Mouse (Mus musculus) thymus, adult 18-20 months (tissue): ENCODE measurements around the gene Mapkapk3.

Experiments
- DNase-seq, 2 experiments: peaks; one replicate each; pipeline ENCODE4 v3.0.0; 2022; ENCODE audit warnings: mixed read lengths in 2 of 2

The Mapkapk3 gene

GRCm38 (mm10) chr9:107289211-107290076, at the start of gene Mapkapk3:
Mapkapk3 (minus strand) TSS chr9:107289877.
- peak; percentile 76 to 86 for DNase-seq

- DNase-seq, result peak; percentile 46 to 59
Measured at GRCm38 (mm10) chr9:107338172-107338883, 48.7 kb upstream of the Mapkapk3 start, which contains the start of gene Hemk1. Hemk1 (minus strand) TSS chr9:107338350.

GRCm38 (mm10) chr9:107336386-107336785, 46.7 kb upstream of the Mapkapk3 start:
- DNase-seq, result no peak

GRCm38 (mm10) chr9:107335909-107336308, 46.2 kb upstream of the Mapkapk3 start:
- DNase-seq, result peak; percentile 52 to 57

GRCm38 (mm10) chr9:107335046-107335445, 45.4 kb upstream of the Mapkapk3 start:
- DNase-seq, result no peak

- peak in 1 of 2 experiments; percentile 53 for DNase-seq
Measured at GRCm38 (mm10) chr9:107334356-107334755, 44.7 kb upstream of the Mapkapk3 start.

GRCm38 (mm10) chr9:107333686-107334085, 44.0 kb upstream of the Mapkapk3 start:
- DNase-seq, result no peak

- DNase-seq, result no peak
Measured at GRCm38 (mm10) chr9:107330791-107331190, 41.1 kb upstream of the Mapkapk3 start.

GRCm38 (mm10) chr9:107327879-107328620, 38.4 kb upstream of the Mapkapk3 start:
- no peak for DNase-seq

- no peak for DNase-seq
Measured at GRCm38 (mm10) chr9:107325904-107326303, 36.2 kb upstream of the Mapkapk3 start.

GRCm38 (mm10) chr9:107324799-107325561, 35.3 kb upstream of the Mapkapk3 start:
- no peak for DNase-seq

- peak; percentile 18 to 31 for DNase-seq
Measured at GRCm38 (mm10) chr9:107323558-107323957, 33.9 kb upstream of the Mapkapk3 start.

GRCm38 (mm10) chr9:107322461-107323050, 32.9 kb upstream of the Mapkapk3 start:
- no peak for DNase-seq

- DNase-seq, result no peak
Measured at GRCm38 (mm10) chr9:107315791-107316190, 26.1 kb upstream of the Mapkapk3 start.

GRCm38 (mm10) chr9:107313926-107314325, 24.2 kb upstream of the Mapkapk3 start:
- DNase-seq, result no peak

- DNase-seq, result peak; percentile 26 to 61
Measured at GRCm38 (mm10) chr9:107312811-107313584, 23.3 kb upstream of the Mapkapk3 start.

- no peak for DNase-seq
Measured at GRCm38 (mm10) chr9:107309600-107309999, 19.9 kb upstream of the Mapkapk3 start.

- DNase-seq, result no peak
Measured at GRCm38 (mm10) chr9:107309171-107309570, 19.5 kb upstream of the Mapkapk3 start.

GRCm38 (mm10) chr9:107308346-107309000, 18.8 kb upstream of the Mapkapk3 start:
- DNase-seq, result no peak

GRCm38 (mm10) chr9:107307886-107308285, 18.2 kb upstream of the Mapkapk3 start:
- no peak for DNase-seq
